Mouse (Mus musculus): ENCODE results near the gene Rpsa. TPM values are rescaled to one million over a fixed set of nuclear protein-coding genes. Genes with fewer than 3 reads are reported as not detected.

Rpsa gene
- polyA plus RNA-seq, 1 experiment = 737 TPM

- no peak overlapping the region for H3K27ac ChIP-seq (replicated peaks; ENCODE audit: low read depth, low read length)
- no peak overlapping the region for H3K4me3 ChIP-seq (ENCODE audit: insufficient read depth, low read depth, low read length)
- no peaks in the 10 kb centered on the region for H3K4me1 ChIP-seq (ENCODE audit: control insufficient read depth, insufficient read depth, insufficient read length, low read length)
Observed at GRCm38 (mm10) chr9:120174436-120175137, 47.1 kb downstream of the Rpsa start.

GRCm38 (mm10) chr9:120178813-120179212 lies 51.3 kb downstream of the Rpsa start:
- no peak overlapping the region for H3K4me3 ChIP-seq (ENCODE audit: insufficient read depth, low read depth, low read length)
- H3K27ac ChIP-seq (replicated peaks; ENCODE audit: low read depth, low read length) = no peak overlapping the region
- no peaks in the 10 kb centered on the region for H3K4me1 ChIP-seq (ENCODE audit: control insufficient read depth, insufficient read depth, insufficient read length, low read length)

Other genes with a start within 250 kb of the Rpsa start
- gene Wdr48, start 232.8 kb upstream of the Rpsa start, polyA plus RNA-seq (2012; ENCODE audit: insufficient read depth, insufficient read length, missing spikeins) = 26.2 and 36.3 TPM in 2 replicates
- 6.2 and 8.3 TPM in 2 replicates for gene Gorasp1, start 190.1 kb upstream of the Rpsa start, polyA plus RNA-seq (2012; ENCODE audit: insufficient read depth, insufficient read length, missing spikeins)
- not detected in 2 replicates for gene Ttc21a, start 190.1 kb upstream of the Rpsa start, polyA plus RNA-seq (2012; ENCODE audit: insufficient read depth, insufficient read length, missing spikeins)
- gene Csrnp1, start 143.0 kb upstream of the Rpsa start, polyA plus RNA-seq (2012; ENCODE audit: insufficient read depth, insufficient read length, missing spikeins) = 3.1 and 7.0 TPM in 2 replicates
- gene Xirp1, start 104.1 kb upstream of the Rpsa start, polyA plus RNA-seq (2012; ENCODE audit: insufficient read depth, insufficient read length, missing spikeins) = 1.6 and 2.8 TPM in 2 replicates
- 1.0 and 1.1 TPM in 2 replicates for gene Cx3cr1, start 57.8 kb upstream of the Rpsa start, polyA plus RNA-seq (2012; ENCODE audit: insufficient read depth, insufficient read length, missing spikeins)
- not detected in 2 replicates for gene Ccr8, start 35.6 kb upstream of the Rpsa start, polyA plus RNA-seq (2012; ENCODE audit: insufficient read depth, insufficient read length, missing spikeins)
- 10.2 and 10.6 TPM in 2 replicates for gene Slc25a38, start 17.3 kb upstream of the Rpsa start, polyA plus RNA-seq (2012; ENCODE audit: insufficient read depth, insufficient read length, missing spikeins)
- gene Mobp, start 22.0 kb downstream of the Rpsa start, polyA plus RNA-seq (2012; ENCODE audit: insufficient read depth, insufficient read length, missing spikeins) = not detected in 2 replicates
- gene Myrip, start 173.8 kb downstream of the Rpsa start, polyA plus RNA-seq (2012; ENCODE audit: insufficient read depth, insufficient read length, missing spikeins) = 1.1 and 1.8 TPM in 2 replicates